Mouse (Mus musculus) kidney, adult 2 months (tissue): Measurements from ENCODE around the gene Tfb2m.

Experiments
- CTCF ChIP-seq: fragments of 200-500 bp; conservative IDR thresholded peaks from 2 replicates; pipeline ENCODE4 v1.5.1; 2011; ENCODE audit warnings: low read depth, mild to moderate bottlenecking, control low read depth, low read length, moderate library complexity, mixed read lengths; ENCODE audit not compliant: insufficient read depth, insufficient read length
- POLR2A ChIP-seq: fragments of 200-500 bp; IDR thresholded peaks from one replicate; pipeline ENCODE4 v1.6.1; 2011; ENCODE audit warnings: low read depth, low read length, control low read depth

- TF ChIP-seq CTCF = no peak
- no peak for TF ChIP-seq POLR2A
Observed at GRCm38 (mm10) chr1:179559446-179560194, 13.6 kb upstream of the Tfb2m start.
